Comparison of ENCODE assay signal across 15 mouse cellular contexts in the genomic region with DNA sequence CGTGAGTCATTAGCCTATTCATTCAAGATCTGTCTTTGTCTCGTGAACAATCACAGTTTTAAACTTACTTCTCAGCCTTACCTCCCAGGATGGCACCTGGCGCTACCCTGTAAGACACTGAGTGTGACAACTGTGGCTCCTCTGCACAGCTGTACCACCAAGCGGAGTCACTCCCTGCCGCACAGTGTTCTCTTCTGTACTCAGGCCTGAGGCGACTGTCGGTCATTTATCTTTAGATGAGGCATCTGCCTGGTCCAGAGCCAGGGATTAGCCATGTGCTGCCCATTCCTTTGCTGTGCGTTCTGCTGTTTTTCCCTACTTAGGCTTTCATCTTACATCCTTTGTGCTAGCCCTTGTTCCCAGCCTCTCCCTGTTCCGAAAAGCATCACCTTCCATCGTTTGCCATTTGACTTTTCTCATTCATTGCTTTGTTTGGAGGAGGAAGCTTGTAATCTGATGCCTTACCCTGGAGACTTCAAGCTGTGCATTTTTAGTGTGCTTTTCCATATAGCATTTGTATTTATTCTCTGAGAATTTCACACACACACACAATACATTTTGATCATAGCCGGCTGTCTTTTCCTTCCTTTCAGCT. TPM values are rescaled to one million over a fixed set of nuclear protein-coding genes. Genes with fewer than 3 reads are reported as not detected.
DNase-seq lines count a peak whose midpoint lies in the region; ATAC-seq and TF ChIP-seq lines count a peak whose summit lies in the region.
"Had no signal": no experiment of that assay in that cellular context is flagged by ENCODE, and none has a peak within 500 bp of the region (broad histone marks: within the 10 kb centered on the region; RNA-seq: fewer than 3 reads in every experiment).

No protein-coding gene starts in this region.

- H3K36me3 ChIP-seq in midbrain, embryonic 10.5 days = no peaks in the 10 kb centered on the region
- H3K36me3 ChIP-seq in midbrain, embryonic 15.5 days (replicated peaks) = no peaks in the 10 kb centered on the region
- no peaks in the 10 kb centered on the region for H3K36me3 ChIP-seq in hindbrain, embryonic 12.5 days
- no peaks in the 10 kb centered on the region for H3K36me3 ChIP-seq in stomach, embryonic 16.5 days (ENCODE audit: control insufficient read depth, insufficient read depth, low read length)
- H3K36me3 ChIP-seq: G1E; heart, embryonic 13.5 days had no signal

- H3K9me3 ChIP-seq in midbrain, embryonic 10.5 days (replicated peaks) = no peaks in the 10 kb centered on the region
- no peaks in the 10 kb centered on the region for H3K9me3 ChIP-seq in midbrain, embryonic 15.5 days
- H3K9me3 ChIP-seq in hindbrain, embryonic 12.5 days (replicated peaks) = no peaks in the 10 kb centered on the region
- H3K9me3 ChIP-seq in stomach, embryonic 16.5 days (replicated peaks; ENCODE audit: control insufficient read depth, low read length) = no peaks in the 10 kb centered on the region
- H3K9me3 ChIP-seq: G1E; heart, embryonic 13.5 days had no signal

- peak; percentile 37 for DNase-seq in midbrain, embryonic 10.5 days (ENCODE audit: low spot score)
- DNase-seq in brain, embryonic 14.5 days (ENCODE audit: low read depth) = peak; percentile 32
- DNase-seq in right cerebral cortex, postnatal 25 days = no peak
- DNase-seq: cerebellum, postnatal 36 days; layer of hippocampus, adult 9-11 months; spleen, adult 18-20 months; thymus, postnatal 14 days had no signal

- no peak for TF ChIP-seq CTCF in brain, embryonic 14.5 days (IDR thresholded peaks at IDR 0.05; ENCODE audit: borderline replicate concordance, extremely low read depth, insufficient read depth, insufficient read length)

- H3K4me3 ChIP-seq in midbrain, embryonic 10.5 days = no peak overlapping the region
- H3K4me3 ChIP-seq in midbrain, embryonic 15.5 days = no peak overlapping the region
- H3K4me3 ChIP-seq in hindbrain, embryonic 12.5 days = no peak overlapping the region
- H3K4me3 ChIP-seq in stomach, embryonic 16.5 days (replicated peaks; ENCODE audit: low read length) = no peak overlapping the region
- H3K4me3 ChIP-seq: heart, embryonic 13.5 days had no signal

- no peaks in the 10 kb centered on the region for H3K27me3 ChIP-seq in midbrain, embryonic 10.5 days (ENCODE audit: low read depth, poor library complexity, severe bottlenecking)
- H3K27me3 ChIP-seq in midbrain, embryonic 15.5 days (replicated peaks) = no peaks in the 10 kb centered on the region
- no peaks in the 10 kb centered on the region for H3K27me3 ChIP-seq in hindbrain, embryonic 12.5 days
- H3K27me3 ChIP-seq in stomach, embryonic 16.5 days (ENCODE audit: control insufficient read depth, insufficient read depth, low read length) = no peaks in the 10 kb centered on the region
- H3K27me3 ChIP-seq: heart, embryonic 13.5 days had no signal

- no peak overlapping the region for H3K4me2 ChIP-seq in midbrain, embryonic 15.5 days
- no peak overlapping the region for H3K4me2 ChIP-seq in hindbrain, embryonic 12.5 days (replicated peaks)
- H3K4me2 ChIP-seq in stomach, embryonic 16.5 days (ENCODE audit: low read depth, low read length) = no peak overlapping the region
- H3K4me2 ChIP-seq: heart, embryonic 13.5 days had no signal

- no peak for TF ChIP-seq POLR2A in brain, embryonic 14.5 days (IDR thresholded peaks at IDR 0.05; ENCODE audit: borderline replicate concordance, extremely low read depth, insufficient read depth, insufficient read length, poor library complexity, severe bottlenecking)

- H3K9ac ChIP-seq in midbrain, embryonic 15.5 days = no peak overlapping the region
- H3K9ac ChIP-seq in hindbrain, embryonic 12.5 days = no peak overlapping the region
- H3K9ac ChIP-seq in stomach, embryonic 16.5 days (ENCODE audit: low read length) = no peak overlapping the region
- H3K9ac ChIP-seq: heart, embryonic 13.5 days; liver, embryonic 14.5 days had no signal

- 36% methylated on average over 11 of the region's 11 CpGs for WGBS in midbrain, embryonic 10.5 days
- 18% methylated on average over 11 of the region's 11 CpGs for WGBS in midbrain, embryonic 15.5 days
- 29% methylated on average over 11 of the region's 11 CpGs for WGBS in hindbrain, embryonic 12.5 days
- 37% methylated on average over 11 of the region's 11 CpGs for WGBS in stomach, embryonic 16.5 days

- H3K27ac ChIP-seq in midbrain, embryonic 10.5 days (replicated peaks) = peak overlapping the region; percentile 58; the same call in 1 of the 2 replicates
- H3K27ac ChIP-seq in midbrain, embryonic 15.5 days = no peak overlapping the region
- H3K27ac ChIP-seq in hindbrain, embryonic 12.5 days = no peak overlapping the region
- no peak overlapping the region for H3K27ac ChIP-seq in stomach, embryonic 16.5 days (ENCODE audit: low read length)
- H3K27ac ChIP-seq: heart, embryonic 13.5 days; liver, embryonic 14.5 days had no signal

- no peak for ATAC-seq in midbrain, embryonic 15.5 days (replicated peaks)
- peak; percentile 86 for ATAC-seq in hindbrain, embryonic 12.5 days (ENCODE audit: low FRiP score)
- 0 out of 2 replicates have a peak, but pooled peaks have one; percentile 44 for ATAC-seq in stomach, embryonic 16.5 days (ENCODE audit: insufficient read depth, low FRiP score)
- ATAC-seq in megakaryocyte progenitor cell, adult 5-6 weeks (replicated peaks; ENCODE audit: poor library complexity) = no peak
- ATAC-seq: intestine, embryonic 16.5 days had no signal

- peaks cover 13% of the 10 kb centered on the region for H3K4me1 ChIP-seq in midbrain, embryonic 10.5 days
- H3K4me1 ChIP-seq in midbrain, embryonic 15.5 days = no peaks in the 10 kb centered on the region
- peaks cover 3% of the 10 kb centered on the region; the same call in 1 of the 2 replicates for H3K4me1 ChIP-seq in hindbrain, embryonic 12.5 days
- H3K4me1 ChIP-seq in stomach, embryonic 16.5 days (ENCODE audit: control insufficient read depth, insufficient read depth, low read length) = peaks cover 6% of the 10 kb centered on the region; the same call in 1 of the 2 replicates
- H3K4me1 ChIP-seq: heart, embryonic 13.5 days had no signal

RNA-seq across cellular contexts. Expression of gene Adh7, which starts 2.1 kb away (rescaled TPM):
- polyA plus RNA-seq in midbrain, embryonic 10.5 days (2016; fragmentation: Nextera tagmentation; extraction: Ambion mirVana) = 0.25 TPM in 1 of 2 replicates, not detected in the other
- 1.2 and 1.4 TPM in 2 replicates for polyA plus RNA-seq in midbrain, embryonic 15.5 days (2015; fragmentation: Nextera tagmentation; extraction: Ambion mirVana)
- 0.49 and 0.68 TPM in 2 replicates for polyA plus RNA-seq in brain, embryonic 14.5 days (2012; rRNA removed)
- 0.15 and 0.17 TPM in 2 replicates for polyA plus RNA-seq in hindbrain, embryonic 12.5 days (2016; fragmentation: Nextera tagmentation; extraction: Ambion mirVana)
- 0.79 and 1.6 TPM in 2 replicates for polyA plus RNA-seq in stomach, embryonic 16.5 days (2015; fragmentation: Nextera tagmentation; extraction: Ambion mirVana)
- not detected in 2 replicates for total RNA-seq in megakaryocyte progenitor cell, adult 5-6 weeks (2015)
- not detected in 2 replicates for total RNA-seq in megakaryocyte progenitor cell, adult 5-6 weeks (2017)
- polyA plus RNA-seq: G1E had no signal

RNA-seq across cellular contexts. Expression of gene 4930579F01Rik, which starts 21.9 kb away (rescaled TPM):
- not detected in 2 replicates for polyA plus RNA-seq in midbrain, embryonic 10.5 days (2016; fragmentation: Nextera tagmentation; extraction: Ambion mirVana)
- polyA plus RNA-seq in midbrain, embryonic 15.5 days (2015; fragmentation: Nextera tagmentation; extraction: Ambion mirVana) = not detected in 2 replicates
- not detected in 2 replicates for polyA plus RNA-seq in brain, embryonic 14.5 days (2012; rRNA removed)
- polyA plus RNA-seq in hindbrain, embryonic 12.5 days (2016; fragmentation: Nextera tagmentation; extraction: Ambion mirVana) = not detected in 2 replicates
- 0.13 and 0.32 TPM in 2 replicates for polyA plus RNA-seq in stomach, embryonic 16.5 days (2015; fragmentation: Nextera tagmentation; extraction: Ambion mirVana)
- total RNA-seq in megakaryocyte progenitor cell, adult 5-6 weeks (2015) = not detected in 2 replicates
- total RNA-seq in megakaryocyte progenitor cell, adult 5-6 weeks (2017) = not detected in 2 replicates
- total RNA-seq: G1E had no signal
- polyA plus RNA-seq: G1E; heart, embryonic 13.5 days; liver, embryonic 14.5 days had no signal

RNA-seq across cellular contexts. Expression of gene Adh1, which starts 45.3 kb away (rescaled TPM):
- polyA plus RNA-seq in midbrain, embryonic 10.5 days (2016; fragmentation: Nextera tagmentation; extraction: Ambion mirVana) = 0.14 TPM in 1 of 2 replicates, not detected in the other
- polyA plus RNA-seq in midbrain, embryonic 15.5 days (2015; fragmentation: Nextera tagmentation; extraction: Ambion mirVana) = 1.1 TPM in 2 replicates
- 0.55 and 1.5 TPM in 2 replicates for polyA plus RNA-seq in brain, embryonic 14.5 days (2012; rRNA removed)
- 0.39 and 0.93 TPM in 2 replicates for polyA plus RNA-seq in hindbrain, embryonic 12.5 days (2016; fragmentation: Nextera tagmentation; extraction: Ambion mirVana)
- 63.3 and 92.5 TPM in 2 replicates for polyA plus RNA-seq in stomach, embryonic 16.5 days (2015; fragmentation: Nextera tagmentation; extraction: Ambion mirVana)
- not detected in 2 replicates for total RNA-seq in megakaryocyte progenitor cell, adult 5-6 weeks (2015)
- total RNA-seq in megakaryocyte progenitor cell, adult 5-6 weeks (2017) = not detected in 2 replicates
- polyA plus RNA-seq: G1E had no signal

Comparison
In these comparisons a context has a peak if more than half of its experiments do, and no peak if none do; other contexts are left out.
1. ATAC-seq: peak in hindbrain, embryonic 12.5 days (single experiment) and stomach, embryonic 16.5 days (single experiment); none in midbrain, embryonic 15.5 days (single experiment) and megakaryocyte progenitor cell, adult 5-6 weeks (single experiment).
2. RNA of gene Adh1, which starts 45.3 kb away (polyA plus RNA-seq): 63.3 to 92.5 TPM in stomach, embryonic 16.5 days; 0.55 to 1.5 TPM in brain, embryonic 14.5 days, 1.1 TPM in midbrain, embryonic 15.5 days, 0.39 to 0.93 TPM in hindbrain, embryonic 12.5 days and 0.14 TPM in midbrain, embryonic 10.5 days; every median in the first group is over 10 times any median in the second.